Mouse (Mus musculus) heart, postnatal 36 days (tissue): ENCODE results near the gene Mrps21. TPM values are rescaled to one million over a fixed set of nuclear protein-coding genes. Genes with fewer than 3 reads are reported as not detected.
A peak's percentile ranks its signal among the peaks of the same experiment; 100 is the strongest.
"Not testable (repeated sequence)": the region's sequence is repeated elsewhere in the genome, so short reads cannot be mapped to it uniquely, and the experiment has no call there.

ENCODE experiments used
- DNase-seq, 2 experiments: peaks; one replicate each; pipeline ENCODE4 v3.0.0; 2021 to 2022
- intact Hi-C: fragments of 180-260 bp; cut with DNase I; formaldehyde crosslinking; loops from one replicate; pipeline ENCODE4 v1.15.1; 2025
- total RNA-seq, 2 experiments: library from RNA; stranded (reverse); gene quantifications; 2 replicates each; pipeline ENCODE4 v1.2.3; 2021

Mrps21 gene
- total RNA-seq: 100 to 1,000 TPM; 318 to 326 TPM

DNA sequence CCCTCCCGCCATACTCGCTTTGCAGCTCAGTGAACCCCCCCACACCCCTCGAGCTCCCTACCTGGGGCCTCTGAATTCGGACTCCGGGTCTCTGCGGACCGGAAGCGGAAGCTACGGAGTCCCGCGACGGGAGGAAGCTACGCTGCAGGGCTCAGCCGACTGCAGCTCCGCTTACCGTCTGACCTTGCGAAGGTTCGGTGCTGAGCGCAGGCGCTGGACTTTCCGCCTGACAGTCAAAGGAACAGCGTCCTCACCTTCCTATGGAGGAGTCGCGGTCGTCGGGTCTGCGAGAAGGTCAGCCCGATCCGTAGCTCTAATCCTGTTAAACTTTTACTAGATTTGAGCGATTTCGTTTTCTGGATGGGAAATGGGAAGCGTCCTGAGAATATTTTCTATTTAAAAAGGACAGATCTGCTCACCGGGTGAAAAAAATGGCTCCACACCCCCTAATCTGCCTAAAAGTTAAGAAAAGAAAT is at the start of gene Mrps21:
Gene Mrps21 (minus strand): TSS at position 128 of the 476 bp plus-strand sequence.
- peak; percentile 85 to 86 for DNase-seq
- intact Hi-C loops: no loop called here

DNA sequence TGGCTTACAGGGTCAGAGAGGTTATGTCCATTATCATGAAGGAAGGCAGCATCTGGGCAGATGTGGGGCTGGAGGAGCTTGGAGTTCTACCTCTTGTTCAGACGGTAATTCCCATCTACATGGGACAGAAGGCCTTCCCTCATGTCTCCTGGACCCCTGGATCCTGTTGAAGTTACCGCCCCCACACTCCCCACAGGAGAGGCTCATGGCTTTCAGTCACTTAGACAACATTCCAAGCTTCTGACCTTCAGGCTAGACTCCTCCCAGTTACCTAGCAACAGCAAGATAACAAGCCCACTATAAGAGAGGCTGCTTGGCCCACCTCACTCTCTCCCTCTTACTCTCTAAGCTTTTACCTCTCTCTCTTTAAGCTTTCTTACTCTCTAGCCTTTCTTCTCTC is 49.2 kb upstream of the Mrps21 start:
- DNase-seq, intact Hi-C loops: not testable (repeated sequence)

DNA sequence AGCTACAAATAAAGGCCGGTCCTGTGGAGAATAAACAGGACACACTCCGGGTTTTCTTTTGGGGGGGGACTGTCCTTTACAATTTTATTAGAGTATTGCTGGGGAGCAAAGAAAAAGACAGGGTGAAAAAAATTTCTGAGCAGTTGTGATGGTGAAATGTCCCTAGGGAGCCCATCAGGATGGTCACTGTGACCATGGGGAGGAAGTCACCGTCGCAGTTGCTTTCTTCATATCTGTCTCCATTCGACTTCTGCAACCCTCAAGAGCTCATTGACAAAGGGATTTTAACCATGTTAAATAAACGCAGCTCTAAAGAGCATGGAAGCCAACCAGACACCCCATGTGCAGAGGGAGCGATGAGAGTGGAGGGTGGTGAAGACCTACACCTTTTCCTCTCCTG is 45.4 kb upstream of the Mrps21 start:
- intact Hi-C loops: no loop called here
- DNase-seq: no peak

GRCm38 (mm10) chr3:95914706-95915105 is 43.4 kb upstream of the Mrps21 start:
- DNase-seq: no peak
- intact Hi-C loops: no loop called here

DNA sequence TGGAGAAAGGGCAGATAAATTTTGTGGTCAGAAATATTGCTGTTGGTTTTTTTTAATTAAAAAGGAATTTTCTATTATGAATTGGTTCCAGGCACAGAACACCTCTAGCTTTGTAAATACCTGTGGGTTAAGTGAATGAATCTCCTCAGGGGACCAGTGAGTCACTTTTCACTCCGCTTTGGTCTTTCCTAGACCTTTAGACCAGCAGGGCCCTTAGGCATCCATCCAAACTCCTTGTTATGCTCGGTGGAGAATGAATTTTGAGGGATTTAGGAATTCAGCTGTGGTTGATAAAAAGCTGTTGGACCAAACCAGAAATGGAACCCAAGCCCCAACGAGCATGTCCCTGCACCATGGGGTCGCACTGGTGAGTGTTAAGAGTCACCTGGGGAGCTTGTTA is 36.3 kb upstream of the Mrps21 start:
- intact Hi-C loops: loop anchor here (1.0 kb wide), 1 partner anchor 45 kb away; no protein-coding TSS in a partner anchor
- DNase-seq: no peak

- peak; percentile 60 to 67 for DNase-seq
- intact Hi-C loops: loop anchor here (1.0 kb wide), 1 partner anchor 45 kb away; no protein-coding TSS in a partner anchor
Measured at GRCm38 (mm10) chr3:95906860-95907259, 35.5 kb upstream of the Mrps21 start.

GRCm38 (mm10) chr3:95905940-95906492 is 34.7 kb upstream of the Mrps21 start:
- intact Hi-C loops: loop anchor here (1.0 kb wide), 1 partner anchor 23 kb away; no protein-coding TSS in a partner anchor
- peak; percentile 62 to 64 for DNase-seq

DNA sequence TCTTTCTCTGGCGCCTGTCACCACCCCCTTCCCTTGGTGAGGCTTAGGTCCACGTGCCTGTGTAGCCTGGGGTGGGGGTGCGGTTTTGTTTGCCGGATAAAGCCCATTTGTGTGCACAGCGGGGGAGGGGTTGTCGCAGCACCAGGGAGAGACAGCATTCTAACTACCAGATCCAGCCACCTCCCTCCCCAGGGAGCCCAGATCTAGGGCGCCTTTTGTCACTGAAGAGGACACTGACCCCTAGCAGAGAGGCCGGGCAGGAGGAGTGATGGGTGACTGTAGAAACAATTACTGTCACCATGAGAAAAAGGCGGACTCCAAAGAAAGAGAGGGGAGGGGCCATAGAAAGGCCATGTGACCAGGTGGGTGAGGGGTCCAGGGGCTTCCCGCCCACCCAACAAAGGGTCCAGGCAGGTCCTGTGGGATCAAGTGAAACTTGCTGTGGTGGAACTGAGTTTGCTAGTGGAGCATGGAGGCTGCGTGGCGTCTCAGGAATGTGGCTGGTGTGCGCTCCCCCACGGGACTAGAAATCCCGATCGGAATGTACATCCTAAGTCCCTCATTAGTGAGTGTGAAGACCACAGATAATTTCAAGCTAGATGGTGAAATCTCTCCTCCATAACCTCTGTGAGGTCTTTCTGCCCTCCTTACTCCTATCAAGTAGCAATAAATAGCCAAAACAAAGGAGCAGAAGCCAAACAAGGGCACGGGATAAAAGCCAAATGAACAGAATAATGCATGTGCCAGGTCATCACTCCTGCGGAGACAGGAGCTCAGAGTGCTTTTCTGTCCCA is 34.0 kb upstream of the Mrps21 start:
- peak in 1 of 2 experiments; percentile 52 for DNase-seq
- intact Hi-C loops: loop anchor here (1.0 kb wide), 1 partner anchor 22 kb away; no protein-coding TSS in a partner anchor

DNA sequence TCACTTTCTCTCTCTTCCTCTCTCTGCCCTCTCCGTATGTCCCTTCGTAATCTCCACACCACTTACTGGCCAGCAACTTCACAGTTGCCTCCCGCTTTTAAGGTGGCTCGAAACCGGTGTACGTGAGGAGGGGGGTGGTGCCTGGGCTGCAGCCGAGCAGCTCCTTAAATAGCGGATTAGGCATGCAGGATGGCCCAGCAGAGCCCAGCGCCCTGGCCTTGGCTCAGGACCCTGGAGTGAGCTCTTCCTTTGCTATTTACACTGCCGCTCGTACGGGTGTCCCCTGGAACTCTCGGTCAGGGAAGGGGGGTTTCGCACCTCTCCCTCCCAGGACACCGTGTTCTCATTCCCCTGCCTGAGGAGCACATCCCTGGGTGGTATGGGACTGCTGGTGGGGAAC is 33.2 kb upstream of the Mrps21 start, which contains the start of gene Car14:
Gene Car14 (minus strand): TSS at position 124 of the 400 bp plus-strand sequence.
- intact Hi-C loops: no loop called here
- DNase-seq: peak in 1 of 2 experiments; percentile 37

DNA sequence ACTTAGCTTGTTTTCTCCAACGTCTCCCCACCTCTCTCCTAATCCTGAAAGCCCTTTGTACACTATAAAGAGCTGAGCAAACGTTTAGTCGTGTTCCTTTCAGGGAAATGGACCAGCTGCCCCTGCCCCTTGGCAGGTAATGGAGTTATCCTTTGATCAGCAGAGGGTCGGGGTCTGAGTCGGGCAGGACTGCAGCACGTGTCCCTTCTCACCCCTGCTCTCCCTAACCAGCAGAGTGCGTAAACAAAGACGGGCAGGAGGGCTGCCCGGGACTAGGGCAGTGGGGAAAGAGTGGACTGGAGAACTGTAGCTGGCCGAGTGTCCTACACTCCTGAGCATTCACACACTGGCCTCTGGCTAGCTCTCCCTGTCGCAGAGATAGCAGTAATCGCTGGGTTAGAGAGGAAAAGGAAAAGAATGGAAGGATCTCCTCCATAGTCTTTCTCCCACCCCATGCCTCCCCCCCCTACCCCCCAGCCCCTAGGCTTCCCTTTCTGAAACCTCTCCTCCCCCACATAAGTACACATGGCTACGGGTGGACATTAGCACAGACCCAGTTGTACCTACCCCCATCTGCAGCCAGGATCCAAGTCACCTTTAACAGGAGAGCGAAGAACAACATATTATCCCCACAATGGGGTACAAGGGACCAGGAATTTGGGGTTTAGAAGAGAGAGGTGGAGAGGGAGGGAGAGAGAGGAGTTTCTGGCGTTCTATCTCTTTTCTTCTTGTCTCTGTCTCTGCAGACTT is 32.6 kb upstream of the Mrps21 start:
- intact Hi-C loops: no loop called here
- DNase-seq: peak in 1 of 2 experiments; percentile 29

GRCm38 (mm10) chr3:95902643-95903042 is 31.3 kb upstream of the Mrps21 start:
- no peak for DNase-seq
- intact Hi-C loops: no loop called here

DNA sequence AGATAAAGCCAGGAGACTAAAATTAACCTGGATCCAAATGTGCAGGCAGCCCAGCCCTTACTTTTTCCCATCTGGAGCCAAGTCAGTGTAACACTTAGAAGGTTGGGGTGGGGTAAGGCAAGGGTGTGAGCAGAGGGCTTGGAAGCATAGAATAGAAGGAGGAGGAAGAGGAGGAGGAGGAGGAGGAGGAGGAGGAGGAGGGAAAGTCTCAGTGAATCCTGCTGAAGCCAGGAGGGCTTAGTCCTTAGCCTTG is 31.0 kb upstream of the Mrps21 start:
- DNase-seq: no peak
- intact Hi-C loops: no loop called here

GRCm38 (mm10) chr3:95901616-95902372 is 30.5 kb upstream of the Mrps21 start:
- peak in 1 of 2 experiments; percentile 43 for DNase-seq
- intact Hi-C loops: no loop called here

DNA sequence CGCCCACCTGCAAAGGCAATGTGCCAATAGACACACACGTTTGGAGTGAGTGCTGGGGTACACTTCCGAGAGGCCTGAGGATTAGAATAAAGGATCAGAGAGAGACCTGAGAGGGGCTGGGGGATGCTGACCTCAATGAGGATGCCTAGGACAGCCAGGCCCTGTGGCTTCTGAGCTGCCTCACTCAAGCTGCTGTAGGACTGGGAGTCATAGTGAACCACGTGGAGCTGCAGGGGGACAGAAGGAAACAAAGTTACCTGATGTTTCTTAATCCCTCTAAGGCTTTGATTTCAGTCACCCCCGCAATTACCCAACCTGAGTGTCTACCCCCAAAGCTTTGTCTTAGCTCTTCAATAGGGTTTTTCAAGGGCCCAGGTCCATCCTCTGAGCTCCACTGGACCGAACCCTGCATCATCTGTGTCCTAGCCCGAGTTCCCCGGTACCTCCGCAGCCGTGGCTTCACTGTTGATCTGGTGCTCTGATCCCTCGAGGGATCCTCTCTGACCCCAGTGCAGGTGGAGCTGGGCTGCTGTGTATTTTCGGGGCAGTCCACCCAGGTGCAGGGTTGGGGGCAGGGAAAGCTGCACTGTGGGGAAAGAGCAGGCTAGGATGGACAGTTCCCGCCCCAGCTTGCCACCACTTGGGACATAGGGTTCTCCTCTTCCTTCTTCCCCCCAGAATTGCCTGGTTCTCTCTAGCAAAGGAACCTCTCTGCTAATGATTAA is 28.6 kb upstream of the Mrps21 start:
- intact Hi-C loops: no loop called here
- no peak for DNase-seq

- DNase-seq, intact Hi-C loops: not testable (repeated sequence)
Measured at GRCm38 (mm10) chr3:95895501-95895900, 24.2 kb upstream of the Mrps21 start.

DNA sequence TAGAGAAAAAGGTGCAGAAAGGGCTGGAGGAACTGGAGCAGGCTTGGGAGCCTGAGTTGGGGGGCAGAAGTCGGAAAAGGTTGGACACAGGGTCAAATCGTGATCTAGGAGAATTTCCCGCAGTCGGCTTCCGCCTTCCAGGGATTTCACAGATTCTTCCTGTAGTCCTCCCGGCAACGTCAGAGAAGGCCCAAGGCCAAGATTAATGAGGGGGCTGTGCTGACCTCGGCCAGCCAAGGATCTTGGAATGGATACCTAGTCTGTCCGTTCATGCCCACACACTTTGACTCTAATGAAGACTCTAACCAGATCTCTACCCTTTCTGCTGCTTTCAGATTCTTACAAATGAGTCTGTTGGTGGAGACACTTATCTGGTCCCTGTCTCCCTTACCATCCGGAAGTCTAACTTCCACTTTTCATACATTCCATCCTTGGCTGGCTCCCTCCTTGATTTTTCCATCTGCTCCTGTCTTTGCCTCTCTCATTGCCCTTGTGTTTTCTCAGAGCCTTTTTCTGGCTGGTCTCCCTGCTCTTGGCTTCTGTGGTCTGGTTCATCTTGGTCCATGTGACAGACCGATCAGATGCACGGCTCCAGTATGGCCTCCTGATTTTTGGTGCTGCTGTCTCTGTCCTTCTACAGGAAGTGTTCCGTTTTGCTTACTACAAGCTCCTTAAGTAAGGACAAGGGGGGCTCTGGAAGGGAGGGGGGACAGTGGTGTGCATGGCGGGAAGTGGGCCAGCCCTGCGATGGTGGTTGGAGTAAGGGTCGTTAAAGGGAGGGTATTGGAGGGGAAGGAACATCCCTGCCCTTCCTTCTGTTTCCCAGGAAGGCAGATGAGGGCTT is 23.2 kb upstream of the Mrps21 start:
- intact Hi-C loops: no loop called here
- peak; percentile 62 to 65 for DNase-seq

DNA sequence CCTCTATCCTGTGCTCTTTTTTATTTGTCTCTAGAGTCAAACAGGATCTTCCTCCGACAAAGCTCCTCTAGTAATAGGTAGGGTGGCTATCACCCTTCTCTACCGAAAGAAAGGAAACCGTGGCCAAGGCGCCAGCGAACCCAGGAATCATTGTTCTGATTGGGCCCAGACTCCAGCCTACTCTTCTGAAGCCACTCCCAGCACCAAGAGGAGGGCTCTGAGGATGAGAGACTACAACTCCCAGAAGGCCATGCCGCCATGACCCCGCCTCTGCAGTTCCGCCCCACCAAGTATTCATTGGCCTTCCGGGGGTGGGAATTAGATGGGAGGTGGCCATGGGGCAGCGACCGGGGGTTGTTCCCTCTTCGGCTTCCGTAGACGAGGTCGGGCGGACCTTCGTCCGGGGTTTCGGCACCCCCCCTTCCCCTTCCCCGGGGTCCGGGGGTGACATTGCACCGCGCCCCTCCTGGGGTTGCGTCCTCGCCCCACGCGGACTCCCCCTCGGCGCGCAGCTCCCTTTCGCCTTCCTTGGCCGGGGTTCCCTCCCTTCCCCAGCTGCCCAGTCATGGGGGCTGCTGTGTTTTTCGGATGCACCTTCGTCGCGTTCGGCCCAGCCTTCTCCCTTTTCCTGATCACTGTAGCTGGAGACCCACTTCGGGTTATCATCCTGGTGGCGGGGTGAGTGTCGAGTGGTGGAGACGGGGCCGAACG is 22.4 kb upstream of the Mrps21 start, which contains the start of gene Aph1a:
Gene Aph1a (plus strand): TSS at position 364 of the 711 bp plus-strand sequence.
- intact Hi-C loops: not testable (repeated sequence)
- peak; percentile 91 to 92 for DNase-seq

GRCm38 (mm10) chr3:95893126-95893525 is 21.8 kb upstream of the Mrps21 start:
- intact Hi-C loops: no loop called here
- DNase-seq: peak in 1 of 2 experiments; percentile 27
